Mouse (Mus musculus) cerebellum, adult 18-20 months (tissue): ENCODE data around the gene Gm16867.
"Not testable (repeated sequence)": the region's sequence is repeated elsewhere in the genome, so short reads cannot be mapped to it uniquely, and the experiment has no call there.

Experiments
- DNase-seq, 2 experiments: peaks; one replicate each; pipeline ENCODE4 v3.0.0; 2021

Gene Gm16867

DNA sequence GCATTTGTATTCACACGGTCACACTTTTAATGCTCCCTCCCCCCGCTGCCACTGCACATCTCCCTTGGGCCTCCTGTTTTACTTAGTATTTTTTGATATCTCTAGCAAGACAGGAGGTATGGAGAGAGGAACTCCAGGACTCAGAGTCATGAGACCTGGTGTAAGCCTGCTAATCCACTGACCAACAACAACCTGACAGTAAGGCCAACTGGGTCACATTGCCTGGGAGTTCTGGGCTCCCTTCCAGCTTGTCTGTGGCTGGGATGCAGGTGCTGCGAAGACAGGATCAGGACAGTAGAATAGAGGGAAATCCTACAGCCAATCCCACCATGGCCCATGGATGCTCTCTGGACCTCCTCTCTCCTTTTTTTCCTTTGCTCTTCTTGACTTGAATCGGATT lies 38.7 kb downstream of the Gm16867 start:
- not testable (repeated sequence) for DNase-seq

DNA sequence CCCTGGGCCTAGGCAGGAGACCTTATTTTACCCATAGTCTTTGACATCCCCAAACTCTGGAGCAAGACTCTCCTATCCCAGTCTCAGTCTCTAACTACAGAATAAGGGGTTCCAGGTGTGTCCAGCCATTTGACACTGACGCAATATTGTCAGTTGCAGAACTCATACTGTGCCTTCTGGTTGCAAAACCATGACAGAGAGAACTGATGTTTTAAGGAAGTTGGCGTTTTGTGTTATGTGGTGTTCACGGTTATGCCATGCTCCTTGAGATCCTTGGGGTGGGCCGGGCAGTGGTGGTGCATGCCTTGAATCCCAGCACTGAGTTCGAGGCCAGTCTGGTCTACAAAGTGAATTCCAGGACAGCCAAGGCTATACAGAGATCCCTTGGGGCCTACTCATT lies 45.5 kb downstream of the Gm16867 start:
- DNase-seq: not testable (repeated sequence)

DNA sequence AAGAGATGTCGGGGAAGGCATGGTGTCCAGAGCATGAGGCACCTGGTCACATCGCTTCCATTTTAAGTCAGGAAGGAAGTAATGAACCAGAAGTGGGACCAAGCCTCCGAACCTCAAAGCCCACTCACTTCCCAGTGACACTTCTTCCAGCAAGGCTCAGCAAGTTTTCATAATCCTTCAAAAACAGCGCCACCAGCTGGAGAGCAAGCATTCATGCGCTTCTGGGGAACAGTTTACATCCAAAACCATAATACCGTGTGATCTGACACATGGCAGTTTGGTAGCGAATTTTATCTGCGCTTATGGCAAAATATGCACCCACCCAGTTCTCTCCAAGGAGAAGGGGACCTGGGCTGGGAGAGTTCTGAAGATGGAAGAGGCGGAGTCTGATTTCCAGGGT lies 48.5 kb downstream of the Gm16867 start:
- DNase-seq: not testable (repeated sequence)

DNA sequence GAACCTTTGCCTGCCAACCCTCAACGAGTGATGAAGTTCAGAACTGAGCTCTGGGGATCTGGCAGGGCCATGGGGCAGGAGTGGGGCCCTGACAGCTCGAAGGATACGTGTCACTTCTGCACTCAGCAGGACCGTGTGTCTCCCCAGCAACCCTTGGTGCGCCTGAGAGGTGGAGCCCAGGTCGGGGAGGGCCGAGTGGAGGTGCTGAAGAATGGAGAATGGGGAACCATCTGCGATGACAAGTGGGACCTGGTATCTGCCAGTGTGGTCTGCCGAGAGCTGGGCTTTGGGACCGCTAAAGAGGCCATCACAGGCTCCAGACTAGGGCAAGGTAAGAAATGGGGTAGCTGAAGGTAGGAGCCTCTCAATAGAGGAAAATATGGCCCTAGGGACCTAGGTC lies 54.3 kb downstream of the Gm16867 start:
- DNase-seq: not testable (repeated sequence)

DNA sequence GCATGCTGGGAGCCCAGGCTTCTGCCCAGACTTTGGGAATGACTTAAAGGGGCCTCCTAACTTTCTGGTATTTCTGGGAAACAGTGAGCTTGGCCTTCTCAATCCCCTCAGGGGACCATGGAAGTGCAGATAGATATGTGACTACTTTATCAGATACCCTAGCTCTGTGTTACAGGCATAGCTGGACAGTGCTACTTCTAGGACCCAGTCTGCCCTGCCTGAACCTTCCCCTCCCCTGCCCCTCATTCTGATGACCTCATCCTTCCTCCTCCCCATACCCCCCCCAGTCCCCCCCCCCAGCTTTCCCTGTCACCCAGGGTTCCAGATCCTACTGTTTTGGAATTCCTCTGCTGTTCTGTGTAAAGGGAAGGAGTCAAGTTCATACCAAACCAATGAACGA lies 56.2 kb downstream of the Gm16867 start:
- not testable (repeated sequence) for DNase-seq

DNA sequence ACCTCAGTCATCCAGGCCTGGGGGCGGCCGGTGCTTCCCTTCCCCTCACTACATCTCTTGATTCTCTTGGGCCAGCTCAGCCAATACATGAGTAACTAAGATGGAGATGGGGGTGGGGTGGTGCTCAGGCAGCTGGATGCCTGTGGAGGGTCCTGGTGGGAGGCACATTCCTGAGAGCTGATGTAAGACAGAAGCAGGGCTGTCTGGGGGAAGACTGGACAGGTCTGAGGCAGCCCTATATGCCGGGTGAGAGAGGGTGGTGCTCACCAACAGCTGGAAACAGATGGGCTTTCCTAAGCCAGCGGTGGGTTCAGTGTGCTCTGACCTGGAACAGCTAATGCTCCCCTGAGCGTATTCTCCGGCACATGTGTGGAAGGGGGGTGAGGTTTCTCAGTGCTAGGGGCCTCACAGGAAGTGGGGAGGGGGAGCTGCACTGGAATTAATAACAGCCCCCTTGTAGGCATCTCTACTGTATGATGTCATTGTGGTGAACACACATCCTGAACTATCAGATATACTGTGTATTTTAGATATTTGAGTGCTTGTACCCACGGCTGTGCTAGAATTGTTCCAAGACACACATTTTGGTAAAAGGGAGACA lies 60.0 kb downstream of the Gm16867 start:
- not testable (repeated sequence) for DNase-seq

DNA sequence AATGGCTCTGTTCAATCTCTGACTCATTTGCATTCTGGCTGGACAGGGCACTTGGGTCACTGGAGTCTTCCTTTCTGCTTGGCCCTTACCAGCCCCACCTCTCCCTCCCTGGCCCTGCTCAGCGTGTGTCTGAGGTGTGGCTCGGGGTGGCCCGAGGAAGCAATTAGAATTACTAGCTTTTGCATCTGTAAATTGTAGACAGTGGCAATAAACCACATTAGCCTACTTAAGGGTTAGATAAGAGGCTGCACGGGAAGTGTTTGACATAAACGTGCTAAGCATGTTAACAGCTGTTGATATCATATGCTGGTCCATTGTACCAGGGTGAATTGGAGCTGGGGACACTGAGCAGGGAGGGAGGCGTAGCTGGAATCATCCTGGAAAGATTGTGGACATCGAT lies 62.2 kb downstream of the Gm16867 start:
- not testable (repeated sequence) for DNase-seq

DNA sequence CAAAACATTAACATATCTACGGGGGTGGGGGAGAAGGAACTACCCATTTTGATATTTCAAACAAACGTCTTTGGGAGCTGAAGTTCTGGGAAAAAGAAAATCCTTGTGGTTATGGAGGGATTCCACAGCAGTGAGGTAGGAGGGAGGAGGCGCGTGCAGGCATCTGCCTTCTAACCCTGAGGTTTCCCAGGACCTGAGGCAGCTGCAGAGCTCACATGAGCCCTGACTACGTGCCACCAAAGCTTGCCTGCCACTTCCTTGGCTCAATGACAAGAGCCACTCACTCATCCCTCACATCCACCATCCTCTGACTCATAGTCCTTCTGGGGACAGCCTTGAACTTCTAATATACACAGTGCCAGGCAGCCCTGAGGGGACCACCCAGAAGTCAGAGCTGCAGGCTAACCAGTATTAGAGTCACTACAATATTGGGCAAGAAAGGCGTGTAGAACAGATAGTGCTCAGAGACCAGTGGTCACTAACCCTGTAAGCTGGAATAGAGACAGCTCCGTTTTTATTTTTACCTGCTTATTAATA lies 64.4 kb downstream of the Gm16867 start:
- DNase-seq: not testable (repeated sequence)

DNA sequence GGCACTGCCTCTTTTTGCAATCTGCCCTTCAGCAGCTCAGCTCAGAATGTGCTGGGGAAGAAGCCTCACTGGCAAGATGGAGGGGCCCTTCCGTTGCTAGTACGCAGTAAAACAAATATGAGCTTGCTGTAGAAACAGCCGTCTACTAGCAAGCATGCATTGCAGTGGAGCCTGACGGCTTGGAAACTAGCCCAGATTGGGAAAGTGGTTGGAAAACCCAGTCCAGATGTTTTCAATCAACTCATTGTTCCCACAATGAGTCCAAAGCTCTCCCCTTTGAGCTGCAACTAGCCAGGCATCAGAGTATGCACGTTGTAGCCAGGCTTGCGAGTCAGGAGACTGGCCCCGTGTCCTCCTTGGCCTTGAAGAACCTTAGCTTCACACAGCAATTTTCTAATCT lies 82.2 kb downstream of the Gm16867 start:
- not testable (repeated sequence) for DNase-seq

DNA sequence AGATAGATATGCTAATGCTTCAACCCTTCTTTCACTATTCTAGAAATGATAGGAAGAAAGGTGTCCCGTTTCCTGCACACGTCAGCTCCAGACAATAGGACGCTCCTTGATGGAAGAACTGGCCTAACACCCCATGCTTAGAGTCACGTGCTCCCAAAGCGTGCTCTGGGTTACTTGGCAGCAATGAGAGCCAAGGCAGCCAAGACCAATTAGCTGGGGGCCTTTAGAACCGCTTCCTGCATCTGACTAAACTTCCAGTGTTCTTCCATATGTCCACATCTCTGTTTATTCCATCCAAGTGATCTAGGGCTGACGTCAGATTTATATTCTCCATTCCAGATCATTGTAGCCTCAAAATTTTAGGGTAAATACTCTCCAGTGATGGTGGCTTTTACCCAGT lies 85.6 kb downstream of the Gm16867 start:
- not testable (repeated sequence) for DNase-seq
